Mouse (Mus musculus): ENCODE results near the gene Soga1. TPM values are rescaled to one million over a fixed set of nuclear protein-coding genes. Genes with fewer than 3 reads are reported as not detected.

Soga1 gene
- polyA plus RNA-seq, 1 experiment: 5.3 TPM

DNA sequence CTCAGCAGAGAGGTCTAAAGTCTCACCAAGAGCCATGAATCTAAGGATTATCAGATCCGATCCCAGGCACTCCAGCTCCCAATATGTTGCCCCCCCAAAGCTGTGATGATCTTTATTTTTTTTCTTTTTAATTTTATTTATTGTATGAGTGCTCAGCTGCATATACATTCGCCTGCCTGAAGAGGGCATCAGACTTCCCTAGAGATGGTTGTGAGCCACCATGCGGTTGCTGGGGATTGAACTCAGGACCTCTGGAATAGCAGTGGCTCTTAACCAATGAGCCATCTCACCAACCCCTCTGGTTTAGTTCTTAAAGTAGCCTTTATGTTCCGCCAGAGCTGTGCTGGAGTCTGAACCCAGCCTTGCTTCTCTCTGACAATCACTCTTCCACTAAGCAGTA lies 25.3 kb downstream of the Soga1 start:
- Histone ChIP-seq H3K4me3 (ENCODE audit: extremely low read depth, insufficient read depth, insufficient read length) (no peak overlapping the region), H3K27me3 (ENCODE audit: control insufficient read depth, insufficient read depth, low read length) (no peaks in the 10 kb centered on the region), H3K36me3 (ENCODE audit: control insufficient read depth, insufficient read depth, low read length) (no peaks in the 10 kb centered on the region), H3K4me1 (ENCODE audit: control insufficient read depth, insufficient read depth, insufficient read length) (peaks cover 5% of the 10 kb centered on the region; the same call in 1 of the 2 replicates), H3K27ac (ENCODE audit: insufficient read depth, low read length) (no peak overlapping the region)
- WGBS: 78% methylated on average over 4 of the region's 4 CpGs
- DNase-seq (ENCODE audit: low read depth in 1 of 2, low spot score in 2 of 2): no peak
- TF ChIP-seq CTCF (IDR thresholded peaks at IDR 0.05; ENCODE audit: extremely low read depth, insufficient read depth, insufficient read length, insufficient replicate concordance) (no peak), POLR2A (IDR thresholded peaks at IDR 0.05; ENCODE audit: low read depth, low read length) (no peak)

DNA sequence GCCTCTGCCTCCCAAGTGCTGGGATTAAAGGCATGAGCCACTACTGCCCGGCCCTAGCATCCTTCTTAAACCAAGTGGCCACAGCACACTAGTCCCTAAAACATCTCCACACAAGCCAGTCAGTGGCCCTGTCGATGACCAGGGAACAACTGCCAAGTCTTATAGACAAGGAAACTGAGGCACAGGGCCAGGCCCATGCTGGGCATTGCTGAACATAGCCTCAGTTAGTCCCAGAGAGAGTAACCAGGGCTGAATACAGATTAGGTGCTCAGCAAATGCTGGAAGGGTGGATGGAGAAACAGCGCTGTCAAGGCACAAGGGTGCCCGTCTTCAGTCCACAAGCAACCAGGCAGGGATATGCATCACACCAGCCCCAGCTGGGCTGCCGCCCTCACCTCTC lies 25.9 kb downstream of the Soga1 start:
- TF ChIP-seq CTCF (IDR thresholded peaks at IDR 0.05; ENCODE audit: extremely low read depth, insufficient read depth, insufficient read length, insufficient replicate concordance): no peak
- no peak for TF ChIP-seq POLR2A (IDR thresholded peaks at IDR 0.05; ENCODE audit: low read depth, low read length)
- H3K4me3 ChIP-seq (ENCODE audit: extremely low read depth, insufficient read depth, insufficient read length): no peak overlapping the region
- no peaks in the 10 kb centered on the region for H3K27me3 ChIP-seq (ENCODE audit: control insufficient read depth, insufficient read depth, low read length)
- no peak for DNase-seq (ENCODE audit: low read depth in 1 of 2, low spot score in 2 of 2)
- 96% methylated on average over 5 of the region's 5 CpGs for WGBS
- H3K4me1 ChIP-seq (ENCODE audit: control insufficient read depth, insufficient read depth, insufficient read length): peaks cover 5% of the 10 kb centered on the region; the same call in 1 of the 2 replicates
- H3K36me3 ChIP-seq (ENCODE audit: control insufficient read depth, insufficient read depth, low read length): no peaks in the 10 kb centered on the region
- no peak overlapping the region for H3K27ac ChIP-seq (ENCODE audit: insufficient read depth, low read length)

DNA sequence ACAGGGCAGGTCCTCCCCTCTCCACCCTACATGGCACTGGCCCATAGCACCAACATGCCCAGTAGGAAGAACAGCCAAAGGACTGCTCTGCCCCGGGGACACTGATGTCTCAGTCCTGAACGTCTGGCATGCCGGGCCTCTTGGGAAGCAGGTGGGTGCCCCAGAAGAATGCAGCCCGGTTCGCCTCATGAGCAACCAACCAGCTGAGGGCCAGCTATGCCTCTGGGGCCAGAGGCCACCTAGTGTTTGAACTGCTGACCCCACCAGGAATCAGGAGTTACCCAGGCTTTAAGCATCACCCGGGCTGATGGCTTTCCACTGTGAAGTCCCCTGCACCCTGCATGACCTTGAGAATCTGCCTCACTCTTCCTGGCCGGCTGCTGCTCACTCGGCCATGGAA lies 26.6 kb downstream of the Soga1 start:
- Histone ChIP-seq H3K27me3 (ENCODE audit: control insufficient read depth, insufficient read depth, low read length) (no peaks in the 10 kb centered on the region), H3K36me3 (ENCODE audit: control insufficient read depth, insufficient read depth, low read length) (no peaks in the 10 kb centered on the region), H3K4me1 (ENCODE audit: control insufficient read depth, insufficient read depth, insufficient read length) (peaks cover 5% of the 10 kb centered on the region; the same call in 1 of the 2 replicates), H3K27ac (ENCODE audit: insufficient read depth, low read length) (no peak overlapping the region), H3K4me3 (ENCODE audit: extremely low read depth, insufficient read depth, insufficient read length) (no peak overlapping the region)
- TF ChIP-seq CTCF (IDR thresholded peaks at IDR 0.05; ENCODE audit: extremely low read depth, insufficient read depth, insufficient read length, insufficient replicate concordance) (no peak), POLR2A (IDR thresholded peaks at IDR 0.05; ENCODE audit: low read depth, low read length) (no peak)
- no peak for DNase-seq (ENCODE audit: low read depth in 1 of 2, low spot score in 2 of 2)
- 90% methylated on average over 8 of the region's 8 CpGs for WGBS

DNA sequence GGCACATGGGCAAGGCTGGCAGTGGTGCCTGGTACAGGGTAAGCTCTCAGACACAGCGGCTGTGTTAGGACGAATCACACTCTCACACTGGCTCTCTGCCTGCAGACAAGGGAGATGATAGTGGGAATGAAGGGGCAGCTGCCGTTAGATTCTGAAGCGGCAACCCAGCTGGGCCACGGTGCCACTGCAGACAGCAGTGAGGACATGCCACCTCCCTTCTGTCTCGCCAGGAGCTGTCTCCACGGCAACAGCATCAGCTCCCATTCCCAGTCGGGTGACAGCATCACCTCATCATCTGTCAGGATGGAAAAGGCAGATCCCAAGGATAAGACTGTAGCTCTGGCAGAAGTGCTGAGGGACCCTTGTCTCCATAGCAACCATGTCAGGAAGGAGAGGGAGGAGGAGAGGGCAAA lies 29.2 kb downstream of the Soga1 start:
- no peak for DNase-seq (ENCODE audit: low read depth in 1 of 2, low spot score in 2 of 2)
- no peak overlapping the region for H3K4me3 ChIP-seq (ENCODE audit: extremely low read depth, insufficient read depth, insufficient read length)
- no peaks in the 10 kb centered on the region for H3K36me3 ChIP-seq (ENCODE audit: control insufficient read depth, insufficient read depth, low read length)
- WGBS: 94% methylated on average over 8 of the region's 8 CpGs
- H3K4me1 ChIP-seq (ENCODE audit: control insufficient read depth, insufficient read depth, insufficient read length): peaks cover 4% of the 10 kb centered on the region; the same call in 1 of the 2 replicates
- H3K27ac ChIP-seq (ENCODE audit: insufficient read depth, low read length): no peak overlapping the region
- TF ChIP-seq POLR2A (IDR thresholded peaks at IDR 0.05; ENCODE audit: low read depth, low read length) (no peak), CTCF (IDR thresholded peaks at IDR 0.05; ENCODE audit: extremely low read depth, insufficient read depth, insufficient read length, insufficient replicate concordance) (no peak)
- no peaks in the 10 kb centered on the region for H3K27me3 ChIP-seq (ENCODE audit: control insufficient read depth, insufficient read depth, low read length)

DNA sequence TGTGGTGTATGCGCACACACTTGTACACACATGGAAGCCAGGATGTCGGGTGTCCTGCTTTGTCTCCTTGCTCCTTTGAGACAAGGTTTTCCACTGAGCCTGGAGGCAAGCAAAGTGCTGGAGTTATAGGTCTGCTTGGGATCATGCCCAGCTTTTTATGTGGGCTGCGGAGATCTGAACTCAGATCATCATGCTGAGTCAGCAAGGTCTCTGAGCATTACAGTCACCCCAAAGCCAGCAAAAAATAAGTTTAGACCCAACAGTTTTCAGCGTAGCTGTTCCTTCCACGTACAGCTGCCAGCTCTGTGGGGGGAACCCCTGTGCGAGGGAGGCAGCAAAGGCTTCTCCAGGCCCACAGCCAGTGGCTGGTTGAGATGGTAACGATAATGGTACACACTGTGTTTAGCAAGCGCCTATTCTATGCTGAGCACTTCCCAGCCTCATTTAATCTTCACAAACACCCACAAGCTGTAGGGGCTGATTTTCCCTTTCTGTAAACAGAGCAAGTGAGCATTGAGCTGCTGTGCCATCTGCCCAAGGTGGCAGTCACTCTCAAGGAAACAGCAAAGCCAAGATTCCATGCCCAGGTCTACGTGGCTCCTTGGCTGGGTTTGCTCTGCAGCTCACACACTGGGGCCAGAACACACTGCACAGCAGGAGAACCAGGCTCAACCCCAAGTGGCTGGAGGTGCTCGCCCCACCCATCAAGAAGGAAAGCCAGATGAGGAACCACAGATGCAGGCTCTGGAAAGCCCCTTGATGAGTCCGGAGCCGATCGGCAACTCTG lies 30.5 kb downstream of the Soga1 start:
- WGBS: 86% methylated on average over 13 of the region's 13 CpGs
- Histone ChIP-seq H3K27me3 (ENCODE audit: control insufficient read depth, insufficient read depth, low read length) (no peaks in the 10 kb centered on the region), H3K27ac (ENCODE audit: insufficient read depth, low read length) (no peak overlapping the region), H3K4me3 (ENCODE audit: extremely low read depth, insufficient read depth, insufficient read length) (no peak overlapping the region), H3K36me3 (ENCODE audit: control insufficient read depth, insufficient read depth, low read length) (no peaks in the 10 kb centered on the region), H3K4me1 (ENCODE audit: control insufficient read depth, insufficient read depth, insufficient read length) (no peaks in the 10 kb centered on the region; the same call in 1 of the 2 replicates)
- TF ChIP-seq CTCF (IDR thresholded peaks at IDR 0.05; ENCODE audit: extremely low read depth, insufficient read depth, insufficient read length, insufficient replicate concordance): no peak
- TF ChIP-seq POLR2A (IDR thresholded peaks at IDR 0.05; ENCODE audit: low read depth, low read length): no peak
- DNase-seq (ENCODE audit: low read depth in 1 of 2, low spot score in 2 of 2): no peak

DNA sequence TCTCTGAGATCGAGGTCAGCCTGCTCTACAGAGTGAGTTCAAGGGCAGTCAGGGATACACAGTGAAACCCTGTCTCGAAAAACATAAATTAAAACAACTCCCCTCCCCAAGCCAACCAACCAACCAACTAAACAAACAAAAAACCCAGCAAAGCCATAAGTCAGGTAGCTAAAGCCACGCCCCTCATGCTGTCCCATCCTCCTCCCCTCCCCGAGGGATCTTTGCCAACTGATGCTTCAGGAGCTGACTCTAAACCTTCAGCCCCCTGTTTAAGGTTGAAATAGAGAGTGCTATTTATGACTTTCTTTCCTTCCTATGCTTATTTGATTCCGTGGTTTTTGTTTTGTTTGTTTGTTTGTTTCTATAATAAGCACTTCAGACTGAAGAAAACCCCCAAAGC lies 32.1 kb downstream of the Soga1 start:
- Histone ChIP-seq H3K4me3 (ENCODE audit: extremely low read depth, insufficient read depth, insufficient read length) (no peak overlapping the region), H3K27ac (ENCODE audit: insufficient read depth, low read length) (no peak overlapping the region), H3K4me1 (ENCODE audit: control insufficient read depth, insufficient read depth, insufficient read length) (no peaks in the 10 kb centered on the region; the same call in 1 of the 2 replicates), H3K36me3 (ENCODE audit: control insufficient read depth, insufficient read depth, low read length) (no peaks in the 10 kb centered on the region), H3K27me3 (ENCODE audit: control insufficient read depth, insufficient read depth, low read length) (no peaks in the 10 kb centered on the region)
- TF ChIP-seq CTCF (IDR thresholded peaks at IDR 0.05; ENCODE audit: extremely low read depth, insufficient read depth, insufficient read length, insufficient replicate concordance) (no peak), POLR2A (IDR thresholded peaks at IDR 0.05; ENCODE audit: low read depth, low read length) (no peak)
- DNase-seq (ENCODE audit: low read depth in 1 of 2, low spot score in 2 of 2): no peak
- 88% methylated on average over 5 of the region's 5 CpGs for WGBS

DNA sequence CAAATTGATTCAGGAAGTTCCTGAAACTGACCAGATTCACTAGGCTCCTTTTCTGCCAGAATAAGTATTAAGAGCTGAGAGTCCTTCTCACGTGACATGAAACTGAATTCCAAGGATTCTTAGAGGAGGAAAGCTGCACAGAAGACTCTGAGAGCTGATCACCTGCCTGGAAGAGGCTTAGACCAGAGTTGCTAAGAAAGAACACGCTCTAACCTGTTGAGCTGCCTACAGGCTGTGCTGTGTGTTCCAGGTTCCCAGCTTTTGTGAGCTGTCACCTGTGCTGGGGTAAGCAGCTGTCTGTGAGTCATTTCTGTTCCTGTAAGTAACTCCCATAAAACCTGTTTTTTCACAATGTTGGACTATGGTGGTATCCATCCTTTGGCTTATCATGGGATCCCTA lies 33.1 kb downstream of the Soga1 start:
- Histone ChIP-seq H3K27ac (ENCODE audit: insufficient read depth, low read length) (no peak overlapping the region), H3K36me3 (ENCODE audit: control insufficient read depth, insufficient read depth, low read length) (no peaks in the 10 kb centered on the region)

More for the DNA sequence above, 33.1 kb downstream of the Soga1 start:
- 88% methylated on average over 2 of the region's 2 CpGs for WGBS
- H3K4me3 ChIP-seq (ENCODE audit: extremely low read depth, insufficient read depth, insufficient read length): no peak overlapping the region
- DNase-seq (ENCODE audit: low read depth in 1 of 2, low spot score in 2 of 2): no peak
- TF ChIP-seq CTCF (IDR thresholded peaks at IDR 0.05; ENCODE audit: extremely low read depth, insufficient read depth, insufficient read length, insufficient replicate concordance) (no peak), POLR2A (IDR thresholded peaks at IDR 0.05; ENCODE audit: low read depth, low read length) (no peak)
- H3K27me3 ChIP-seq (ENCODE audit: control insufficient read depth, insufficient read depth, low read length): no peaks in the 10 kb centered on the region
- H3K4me1 ChIP-seq (ENCODE audit: control insufficient read depth, insufficient read depth, insufficient read length): no peaks in the 10 kb centered on the region; the same call in 1 of the 2 replicates

All from spleen, adult 2 months (tissue).